Mouse (Mus musculus) sigmoid colon, adult 10 weeks (tissue): ENCODE data around the gene Tnf. TPM values are rescaled to one million over a fixed set of nuclear protein-coding genes. Genes with fewer than 3 reads are reported as not detected.

Experiments used
- polyA plus RNA-seq: library from polyadenylated mRNA; stranded (reverse); fragments of 350-450 nt; fragmentation: Illumina TruSeq; extraction: RNeasy Lipid Tissue Mini Kit (QIAGEN cat#74804); gene quantifications from one replicate; pipeline ENCODE4 v1.2.3, GENCODE M21; 2014; ENCODE audit warnings: low read depth, low replicate concordance

Gene Tnf
- 0.35 TPM for polyA plus RNA-seq

GRCm38 (mm10) chr17:35201787-35202186, at the start of gene Tnf:
TSS of gene Tnf (minus strand) at chr17:35202007.

GRCm38 (mm10) chr17:35241305-35242014, 39.7 kb upstream of the Tnf start, which contains the start of gene Ddx39b:
TSS of gene Ddx39b (plus strand) at chr17:35241746.

GRCm38 (mm10) chr17:35235614-35236389, 34.0 kb upstream of the Tnf start, which contains the start of gene Nfkbil1:
TSS of gene Nfkbil1 (minus strand) at chr17:35235792.

GRCm38 (mm10) chr17:35233114-35233980, 31.5 kb upstream of the Tnf start, which contains the start of gene Atp6v1g2:
TSS of gene Atp6v1g2 (plus strand) at chr17:35233660.

GRCm38 (mm10) chr17:35220156-35220952, 18.5 kb upstream of the Tnf start, which contains the start of gene Gm16181:
TSS of gene Gm16181 (plus strand) at chr17:35220834.

GRCm38 (mm10) chr17:35204494-35205379, 2.9 kb upstream of the Tnf start, which contains the start of gene Lta:
TSS of gene Lta (minus strand) at chr17:35205351.

GRCm38 (mm10) chr17:35193881-35194843, 7.6 kb downstream of the Tnf start, which contains the start of gene Ltb:
TSS of gene Ltb (plus strand) at chr17:35194439.

GRCm38 (mm10) chr17:35187959-35188610, 13.7 kb downstream of the Tnf start, which contains the start of gene Lst1:
TSS of gene Lst1 (minus strand) at chr17:35188439.

GRCm38 (mm10) chr17:35175968-35176367, 25.8 kb downstream of the Tnf start, which contains the start of gene Aif1:
TSS of gene Aif1 (minus strand) at chr17:35176068.

GRCm38 (mm10) chr17:35164568-35165450, 37.0 kb downstream of the Tnf start, which contains the start of gene Prrc2a:
TSS of gene Prrc2a (minus strand) at chr17:35164897.

Other genes starting within 250 kb of the Tnf start
- gene Hspa1b, start 242.8 kb downstream of the Tnf start, polyA plus RNA-seq = 10.1 TPM
- gene Gm20481, start 232.1 kb downstream of the Tnf start, polyA plus RNA-seq = not detected
- 4.5 TPM for gene Hspa1a, start 229.9 kb downstream of the Tnf start, polyA plus RNA-seq
- gene Hspa1l, start 229.3 kb downstream of the Tnf start, polyA plus RNA-seq = 0.22 TPM
- 12.9 TPM for gene Lsm2, start 220.1 kb downstream of the Tnf start, polyA plus RNA-seq
- gene Vars, start 201.0 kb downstream of the Tnf start, polyA plus RNA-seq = 1.5 TPM
- gene Vwa7, start 185.4 kb downstream of the Tnf start, polyA plus RNA-seq = 0.09 TPM
- not detected for gene Sapcd1, start 174.0 kb downstream of the Tnf start, polyA plus RNA-seq
- gene Msh5, start 155.3 kb downstream of the Tnf start, polyA plus RNA-seq = 2.5 TPM
- 47.8 TPM for gene Clic1, start 152.0 kb downstream of the Tnf start, polyA plus RNA-seq
- gene Ddah2, start 143.0 kb downstream of the Tnf start, polyA plus RNA-seq = not detected
- gene Ly6g6c, start 136.6 kb downstream of the Tnf start, polyA plus RNA-seq = 1.5 TPM
- gene Mpig6b, start 135.8 kb downstream of the Tnf start, polyA plus RNA-seq = 3.0 TPM
- 2.8 TPM for gene Ly6g6e, start 125.1 kb downstream of the Tnf start, polyA plus RNA-seq
- not detected for gene Ly6g6d, start 123.9 kb downstream of the Tnf start, polyA plus RNA-seq
- not detected for gene Ly6g6f, start 116.4 kb downstream of the Tnf start, polyA plus RNA-seq
- gene Abhd16a, start 112.7 kb downstream of the Tnf start, polyA plus RNA-seq = 5.3 TPM
- not detected for gene Ly6g5c, start 93.7 kb downstream of the Tnf start, polyA plus RNA-seq
- gene Ly6g5b, start 86.6 kb downstream of the Tnf start, polyA plus RNA-seq = not detected
- 0.85 TPM for gene Gpank1, start 80.6 kb downstream of the Tnf start, polyA plus RNA-seq
- 96.9 TPM for gene Csnk2b, start 80.0 kb downstream of the Tnf start, polyA plus RNA-seq
- 2.2 TPM for gene D17H6S53E, start 75.6 kb downstream of the Tnf start, polyA plus RNA-seq
- gene Apom, start 70.0 kb downstream of the Tnf start, polyA plus RNA-seq = not detected
- gene Bag6, start 66.8 kb downstream of the Tnf start, polyA plus RNA-seq = 16.8 TPM
- 12.8 TPM for gene Prrc2a, start 37.1 kb downstream of the Tnf start, polyA plus RNA-seq
- 7.7 TPM for gene Aif1, start 25.9 kb downstream of the Tnf start, polyA plus RNA-seq
- gene Lst1, start 13.6 kb downstream of the Tnf start, polyA plus RNA-seq = not detected
- not detected for gene Ltb, start 7.6 kb downstream of the Tnf start, polyA plus RNA-seq
- 0.54 TPM for gene Lta, start 3.3 kb upstream of the Tnf start, polyA plus RNA-seq
- not detected for gene Gm16181, start 18.8 kb upstream of the Tnf start, polyA plus RNA-seq
- 8.0 TPM for gene Atp6v1g2, start 31.7 kb upstream of the Tnf start, polyA plus RNA-seq
- gene Nfkbil1, start 33.8 kb upstream of the Tnf start, polyA plus RNA-seq = not detected
- 10.4 TPM for gene Ddx39b, start 39.7 kb upstream of the Tnf start, polyA plus RNA-seq
- 76.9 TPM for gene H2-D1, start 60.7 kb upstream of the Tnf start, polyA plus RNA-seq
- 45.4 TPM for gene H2-Q1, start 118.4 kb upstream of the Tnf start, polyA plus RNA-seq
- 288 TPM for gene H2-Q2, start 140.2 kb upstream of the Tnf start, polyA plus RNA-seq
- gene H2-Q4, start 177.6 kb upstream of the Tnf start, polyA plus RNA-seq = 34.4 TPM
- 7.1 TPM for gene H2-Q6, start 222.8 kb upstream of the Tnf start, polyA plus RNA-seq
- 12.5 TPM for gene H2-Q7, start 237.1 kb upstream of the Tnf start, polyA plus RNA-seq